Mouse (Mus musculus) G1E (cell line): ENCODE data around the gene Adamts12. TPM values are rescaled to one million over a fixed set of nuclear protein-coding genes. Genes with fewer than 3 reads are reported as not detected.

ENCODE experiments used
- ATAC-seq: 2 replicates; pipeline ENCODE4 v1.8.0; 2016; ENCODE audit warnings: mild to moderate bottlenecking; ENCODE audit not compliant: insufficient number of reproducible peaks, poor library complexity, low FRiP score, severe bottlenecking; ENCODE audit errors: extremely low read depth
- DNase-seq: peaks from one replicate; pipeline ENCODE4 v3.0.0; 2012; ENCODE audit warnings: low spot score
- H3K27me3 ChIP-seq: 2 replicates; pipeline ENCODE4 v1.6.1; 2012; ENCODE audit warnings: mild to moderate bottlenecking, low read length, inconsistent platforms; ENCODE audit not compliant: insufficient read depth
- H3K36me3 ChIP-seq: replicated peaks from 2 replicates; pipeline ENCODE3; 2012; ENCODE audit warnings: mild to moderate bottlenecking, inconsistent platforms
- H3K4me1 ChIP-seq: 2 replicates; pipeline ENCODE4 v1.6.1; 2012; ENCODE audit warnings: low read depth, low read length, inconsistent platforms, mixed read lengths; ENCODE audit not compliant: insufficient read depth
- H3K4me3 ChIP-seq: 2 replicates; pipeline ENCODE4 v1.5.1; 2012; ENCODE audit warnings: low read depth, mild to moderate bottlenecking, inconsistent platforms, low read length, moderate library complexity, mixed read lengths
- H3K9me3 ChIP-seq: replicated peaks from 2 replicates; pipeline ENCODE4 v1.6.1; 2012; ENCODE audit warnings: inconsistent platforms
- CTCF ChIP-seq: IDR thresholded peaks from 2 replicates; pipeline ENCODE4 v1.5.1; 2012; ENCODE audit warnings: low read depth, low read length, inconsistent platforms, mixed read lengths
- GATA1 ChIP-seq: IDR thresholded peaks from 2 replicates; pipeline ENCODE4 v1.6.1; 2012; ENCODE audit warnings: borderline replicate concordance, low read length, inconsistent platforms, mixed read lengths
- GATA2 ChIP-seq: IDR thresholded peaks from 2 replicates; pipeline ENCODE4 v1.6.1; 2012; ENCODE audit warnings: low read depth, low read length, inconsistent platforms, borderline replicate concordance
- POLR2AphosphoS5 ChIP-seq: IDR thresholded peaks from 2 replicates; pipeline ENCODE4 v1.6.1; 2012; ENCODE audit warnings: low read depth, low read length, inconsistent platforms; ENCODE audit not compliant: insufficient replicate concordance
- TAL1 ChIP-seq: conservative IDR thresholded peaks from 2 replicates; pipeline ENCODE4 v1.6.1; 2012; ENCODE audit warnings: low read depth, low read length, inconsistent platforms, mixed read lengths
- polyA plus RNA-seq: library from polyadenylated mRNA; stranded (reverse); fragments of >175 nt; gene quantifications from 2 replicates; pipeline ENCODE4 v1.2.3, GENCODE M21; 2012
- total RNA-seq, 2 experiments: library from RNA; stranded (forward) in 1 of 2; stranded (reverse) in 1 of 2; fragments of 200-1000 nt in 1 of 2; fragments of >200 nt in 1 of 2; fragmentation: Nextera tagmentation in 1 of 2; gene quantifications; 2 replicates each; pipeline ENCODE4 v1.2.3; 2014 to 2017

Adamts12 gene
- total and polyA plus RNA-seq, 3 experiments, result 0.16 TPM; not detected in 2

- no peaks in the 10 kb centered on the region for H3K36me3 ChIP-seq
- TF ChIP-seq CTCF, result no peak
- TF ChIP-seq GATA1, result no peak
- TF ChIP-seq TAL1, result no peak
- no peak for TF ChIP-seq GATA2
- no peak for TF ChIP-seq POLR2AphosphoS5
- no peak overlapping the region for H3K4me3 ChIP-seq
- no peaks in the 10 kb centered on the region for H3K27me3 ChIP-seq
- no peaks in the 10 kb centered on the region for H3K4me1 ChIP-seq
- no peaks in the 10 kb centered on the region for H3K9me3 ChIP-seq
- ATAC-seq, result no peak
- no peak for DNase-seq
These were observed 42.8 kb downstream of the Adamts12 start for GRCm38 (mm10) chr15:11107376-11107775.

DNA sequence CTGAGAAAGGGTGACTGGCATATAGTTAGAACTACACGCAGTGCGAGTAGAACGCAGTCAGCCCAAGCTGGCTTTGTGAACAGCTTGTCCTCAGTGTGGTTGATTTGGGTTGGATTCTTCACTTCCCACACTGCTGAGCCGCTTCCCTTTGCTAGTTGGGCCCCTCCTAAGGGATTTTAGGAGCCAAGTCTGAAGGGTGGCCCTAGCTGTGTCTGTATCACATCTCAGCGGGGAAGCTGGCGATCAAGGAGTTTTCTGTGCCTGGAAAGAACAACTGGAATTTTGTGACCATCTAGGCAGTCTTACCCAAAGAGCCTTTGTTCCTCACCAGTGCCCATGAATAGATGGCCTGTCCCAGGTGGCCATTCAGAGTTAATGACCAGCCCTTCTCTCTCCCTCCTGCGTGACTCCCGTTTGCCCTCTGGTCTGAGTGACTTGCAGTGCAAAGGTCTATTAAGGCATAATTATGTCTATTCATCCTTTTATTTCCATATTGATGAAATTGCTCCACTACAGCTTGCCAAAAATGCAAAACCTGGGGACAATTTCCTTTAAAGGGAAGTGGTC is 50.1 kb downstream of the Adamts12 start:
- TF ChIP-seq GATA2 (no peak), TAL1 (no peak), POLR2AphosphoS5 (no peak), GATA1 (no peak)
- H3K9me3 ChIP-seq, result no peaks in the 10 kb centered on the region

DNA sequence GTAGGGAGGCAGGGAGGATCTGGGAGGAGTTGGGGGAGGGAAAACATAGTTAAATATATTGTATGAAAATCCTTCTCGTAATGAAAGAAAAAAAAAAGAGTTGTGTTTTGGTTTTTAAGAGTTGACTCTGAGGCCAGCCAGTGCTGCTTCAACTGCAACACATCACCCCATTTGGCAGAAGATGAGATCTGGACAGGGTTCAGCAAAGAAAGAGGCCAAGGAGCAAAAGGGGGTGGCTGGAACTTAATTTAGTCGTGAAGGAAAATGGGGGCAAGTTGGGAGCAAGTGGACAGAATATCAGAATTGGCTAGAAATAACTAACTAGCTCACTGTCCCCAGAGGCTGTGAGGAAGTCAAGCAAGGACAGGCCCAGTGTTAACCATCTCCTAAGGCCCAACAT is 51.7 kb downstream of the Adamts12 start:
- Histone ChIP-seq H3K9me3 (no peaks in the 10 kb centered on the region), H3K27me3 (no peaks in the 10 kb centered on the region), H3K4me1 (no peaks in the 10 kb centered on the region), H3K4me3 (no peak overlapping the region), H3K36me3 (no peaks in the 10 kb centered on the region)
- TF ChIP-seq POLR2AphosphoS5, result no peak
- TF ChIP-seq CTCF, result no peak
- no peak for TF ChIP-seq TAL1
- TF ChIP-seq GATA2, result no peak
- no peak for TF ChIP-seq GATA1
- ATAC-seq, result no peak
- DNase-seq, result no peak

More for the DNA sequence above, 50.1 kb downstream of the Adamts12 start:
- Histone ChIP-seq H3K4me3 (no peak overlapping the region), H3K4me1 (no peaks in the 10 kb centered on the region), H3K36me3 (no peaks in the 10 kb centered on the region), H3K27me3 (no peaks in the 10 kb centered on the region)
- ATAC-seq (no peak), DNase-seq (no peak)

DNA sequence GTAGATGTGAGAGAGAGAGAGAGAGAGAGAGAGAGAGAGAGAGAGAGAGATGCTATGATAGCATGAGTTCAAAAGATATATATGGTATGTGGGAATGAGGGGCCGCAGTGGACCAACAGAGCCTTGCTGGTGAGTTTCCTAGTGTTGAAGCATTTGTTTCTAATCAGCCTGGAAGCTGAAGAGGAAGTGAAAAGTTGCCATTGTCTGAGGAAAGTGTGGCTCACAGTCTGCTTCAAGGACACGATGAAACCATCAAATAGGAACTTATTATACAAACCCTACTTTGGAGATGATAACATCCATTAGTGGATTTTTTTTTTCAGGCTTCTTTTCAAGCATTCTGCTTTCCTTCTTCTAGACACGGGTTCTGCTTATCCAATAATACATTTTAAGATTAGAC is 52.3 kb downstream of the Adamts12 start:
- no peaks in the 10 kb centered on the region for H3K4me1 ChIP-seq
- no peak for TF ChIP-seq TAL1
- TF ChIP-seq GATA2, result no peak
- TF ChIP-seq POLR2AphosphoS5, result no peak
- no peak for TF ChIP-seq GATA1
- no peak for TF ChIP-seq CTCF
- H3K27me3 ChIP-seq, result no peaks in the 10 kb centered on the region
- H3K36me3 ChIP-seq, result no peaks in the 10 kb centered on the region
- no peak for DNase-seq
- no peak for ATAC-seq
- H3K4me3 ChIP-seq, result no peak overlapping the region
- H3K9me3 ChIP-seq, result no peaks in the 10 kb centered on the region

- Histone ChIP-seq H3K9me3 (no peaks in the 10 kb centered on the region), H3K27me3 (no peaks in the 10 kb centered on the region), H3K4me1 (no peaks in the 10 kb centered on the region), H3K36me3 (no peaks in the 10 kb centered on the region), H3K4me3 (no peak overlapping the region)
- TF ChIP-seq CTCF (no peak), POLR2AphosphoS5 (no peak), GATA1 (no peak), GATA2 (no peak), TAL1 (no peak)
- DNase-seq, result no peak
- no peak for ATAC-seq
These were observed 53.8 kb downstream of the Adamts12 start for GRCm38 (mm10) chr15:11118371-11118770.

DNA sequence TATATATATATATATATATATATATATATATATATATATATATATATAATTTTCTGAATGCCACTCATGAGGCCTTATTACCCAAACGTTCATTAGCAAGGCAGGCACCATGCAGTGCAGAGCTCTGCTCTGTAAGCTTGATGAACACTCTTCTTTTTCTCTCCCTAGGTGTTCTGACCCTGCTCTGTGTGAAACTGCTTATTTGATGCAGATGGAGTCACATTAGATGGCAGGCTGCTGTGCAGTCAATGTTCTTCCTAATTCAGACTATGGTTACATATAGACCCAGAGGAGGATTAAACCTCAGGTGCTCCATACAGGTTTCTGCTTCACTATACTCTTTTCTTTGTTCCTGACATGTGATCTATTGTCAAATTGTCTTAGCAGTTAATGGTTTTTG is 57.1 kb downstream of the Adamts12 start:
- no peaks in the 10 kb centered on the region for H3K4me1 ChIP-seq
- TF ChIP-seq GATA1, result no peak
- no peak for TF ChIP-seq GATA2
- TF ChIP-seq CTCF, result no peak
- no peak for TF ChIP-seq POLR2AphosphoS5
- no peak for TF ChIP-seq TAL1
- ATAC-seq (no peak), DNase-seq (no peak)
- no peaks in the 10 kb centered on the region for H3K36me3 ChIP-seq
- H3K9me3 ChIP-seq, result no peaks in the 10 kb centered on the region
- no peaks in the 10 kb centered on the region for H3K27me3 ChIP-seq
- no peak overlapping the region for H3K4me3 ChIP-seq
